Comparison of ENCODE assay signal across 15 mouse cellular contexts in the genomic region with DNA sequence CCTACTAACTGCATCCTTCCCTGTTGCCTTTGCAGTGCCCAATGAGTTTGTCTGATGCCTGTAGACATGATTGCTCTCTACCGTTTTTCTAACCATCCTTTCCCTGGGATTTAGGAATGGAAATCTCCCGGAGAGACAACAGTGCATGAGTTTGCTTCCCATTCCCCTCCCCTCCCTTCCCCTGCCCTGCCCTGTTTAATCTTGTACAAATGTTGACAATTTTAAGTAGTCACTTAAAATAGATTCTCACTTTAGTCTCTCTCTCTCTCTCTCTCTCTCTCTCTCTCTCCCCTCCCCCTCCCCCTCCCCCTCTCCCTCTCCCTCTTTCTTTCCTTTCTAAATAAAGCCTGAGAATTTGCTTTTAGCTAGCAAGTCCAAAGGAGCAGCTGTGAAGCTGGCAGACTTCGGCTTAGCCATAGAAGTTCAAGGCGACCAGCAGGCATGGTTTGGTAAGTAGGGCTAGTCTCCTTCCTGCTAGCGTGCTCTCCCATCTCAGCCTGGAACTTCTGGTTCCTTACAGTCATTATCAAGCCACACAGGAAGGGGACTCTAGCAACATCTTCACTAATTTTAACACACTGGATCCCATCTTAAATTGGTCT.
DNase-seq lines count a peak whose midpoint lies in the region; ATAC-seq and TF ChIP-seq lines count a peak whose summit lies in the region.
"Had no signal": no experiment of that assay in that cellular context is flagged by ENCODE, and none has a peak within 500 bp of the region (broad histone marks: within the 10 kb centered on the region; RNA-seq: fewer than 3 reads in every experiment).

No protein-coding gene starts in this region.

- 0 out of 2 replicates have a peak, but pooled peaks cover 3% of the 10 kb centered on the region for H3K4me1 ChIP-seq in lung, embryonic 14.5 days (ENCODE audit: insufficient read depth)
- H3K4me1 ChIP-seq in heart, adult 2 months (ENCODE audit: control insufficient read depth, insufficient read depth, low read length): peaks cover 3% of the 10 kb centered on the region
- peaks cover 3 to 30% of the 10 kb centered on the region in 2 experiments for H3K4me1 ChIP-seq in heart, embryonic 14.5 days (ENCODE audit: control insufficient read depth in 2 of 2, insufficient read depth in 2 of 2, low read length in 2 of 2)
- H3K4me1 ChIP-seq: embryonic facial prominence, embryonic 12.5 days; limb, embryonic 13.5 days had no signal

- H3K36me3 ChIP-seq in lung, embryonic 14.5 days (ENCODE audit: insufficient read depth): 0 out of 2 replicates have a peak, but pooled peaks cover 1% of the 10 kb centered on the region
- peaks cover 28% of the 10 kb centered on the region for H3K36me3 ChIP-seq in heart, adult 2 months (ENCODE audit: control insufficient read depth, insufficient read depth, low read length)
- H3K36me3 ChIP-seq in heart, embryonic 14.5 days (ENCODE audit: control insufficient read depth, insufficient read depth, low read length): peaks cover 22% of the 10 kb centered on the region
- H3K36me3 ChIP-seq: embryonic facial prominence, embryonic 12.5 days; limb, embryonic 13.5 days had no signal

- H3K4me2 ChIP-seq in lung, embryonic 14.5 days: no peak overlapping the region
- peak overlapping the region; percentile 47 for H3K4me2 ChIP-seq in heart, embryonic 14.5 days (ENCODE audit: low read length)
- H3K4me2 ChIP-seq: embryonic facial prominence, embryonic 12.5 days; limb, embryonic 13.5 days had no signal

- no peak overlapping the region for H3K27ac ChIP-seq in lung, embryonic 14.5 days (ENCODE audit: low read depth)
- H3K27ac ChIP-seq in heart, adult 2 months: peak overlapping the region; percentile 82
- peak overlapping the region; percentile 92 to 99 for H3K27ac ChIP-seq in heart, embryonic 14.5 days (replicated peaks in 1 of 2; ENCODE audit: control insufficient read depth in 1 of 2, insufficient read depth in 1 of 2, low read depth in 2 of 2, low read length in 2 of 2)
- H3K27ac ChIP-seq: embryonic facial prominence, embryonic 12.5 days; limb, embryonic 13.5 days had no signal

- intact Hi-C loops in heart, adult 2 months (cut with DNase I): no loop called here

- DNase-seq in lung, embryonic 14.5 days: peak; percentile 11
- DNase-seq in lung, postnatal 25 days (ENCODE audit: low spot score): no peak
- DNase-seq in heart, adult 2 months: peak; percentile 39 to 45
- DNase-seq in skeletal muscle tissue, adult 2 months (ENCODE audit: low read depth, low spot score): peak; percentile 48
- no peak for DNase-seq in layer of hippocampus, postnatal 10 days (ENCODE audit: low spot score in 2 of 2)
- no peak for DNase-seq in spleen, postnatal 36 days (ENCODE audit: low spot score in 2 of 2)
- DNase-seq in layer of hippocampus, adult 18-20 months (ENCODE audit: low spot score in 2 of 2): no peak
- DNase-seq: adrenal gland, postnatal 36 days; cerebellum, adult 8-10 months; kidney, adult 9 months; kidney, postnatal 36 days; midbrain, embryonic 14.5 days had no signal

- H3K4me3 ChIP-seq in lung, embryonic 14.5 days (ENCODE audit: low read depth, low read length): no peak overlapping the region
- no peak overlapping the region; the same call in 1 of the 2 replicates for H3K4me3 ChIP-seq in heart, adult 2 months
- H3K4me3 ChIP-seq in heart, embryonic 14.5 days (ENCODE audit: control insufficient read depth in 1 of 2, insufficient read depth in 1 of 2, low read depth in 1 of 2, low read length in 2 of 2): peak overlapping the region in 1 of 2 experiments; percentile 16; a peak in 3 of 4 replicates
- H3K4me3 ChIP-seq: embryonic facial prominence, embryonic 12.5 days; limb, embryonic 13.5 days had no signal

- no peak for TF ChIP-seq CTCF in lung, embryonic 14.5 days (IDR thresholded peaks at IDR 0.05; ENCODE audit: low read depth)
- TF ChIP-seq CTCF in heart, adult 2 months (IDR thresholded peaks at IDR 0.05): no peak

- TF ChIP-seq EP300 in heart, adult 2 months (IDR thresholded peaks at IDR 0.05; ENCODE audit: insufficient read depth, low read depth, low read length): no peak

- TF ChIP-seq POLR2A in heart, adult 2 months (IDR thresholded peaks at IDR 0.05; ENCODE audit: insufficient read depth, low read depth, low read length): peak; percentile 45; the same call in 1 of the 2 replicates

- no peaks in the 10 kb centered on the region for H3K27me3 ChIP-seq in lung, embryonic 14.5 days (ENCODE audit: insufficient read depth, low read length)
- no peaks in the 10 kb centered on the region for H3K27me3 ChIP-seq in heart, adult 2 months (ENCODE audit: control insufficient read depth, insufficient read depth, low read length)
- H3K27me3 ChIP-seq in heart, embryonic 14.5 days (ENCODE audit: control insufficient read depth, insufficient read depth, low read length): no peaks in the 10 kb centered on the region
- H3K27me3 ChIP-seq: embryonic facial prominence, embryonic 12.5 days; limb, embryonic 13.5 days had no signal

- no peaks in the 10 kb centered on the region for H3K9me3 ChIP-seq in lung, embryonic 14.5 days (ENCODE audit: low read depth, low read length)
- H3K9me3 ChIP-seq in heart, embryonic 14.5 days (ENCODE audit: control insufficient read depth, low read length): no peaks in the 10 kb centered on the region
- H3K9me3 ChIP-seq: embryonic facial prominence, embryonic 12.5 days; limb, embryonic 13.5 days had no signal

- H3K79me2 ChIP-seq in heart, adult 2 months (replicated peaks; ENCODE audit: control insufficient read depth, insufficient read depth, low read length): no peaks in the 10 kb centered on the region

- H3K9ac ChIP-seq in lung, embryonic 14.5 days: no peak overlapping the region
- H3K9ac ChIP-seq in heart, adult 2 months (ENCODE audit: low read depth, low read length): peak overlapping the region; percentile 18; the same call in 1 of the 2 replicates
- H3K9ac ChIP-seq in heart, embryonic 14.5 days (ENCODE audit: low read length): peak overlapping the region; percentile 49; the same call in 1 of the 2 replicates
- H3K9ac ChIP-seq: embryonic facial prominence, embryonic 12.5 days; limb, embryonic 13.5 days had no signal

- peak; percentile 47; the same call in 1 of the 2 replicates for ATAC-seq in lung, embryonic 14.5 days (ENCODE audit: insufficient read depth)
- ATAC-seq in heart, embryonic 14.5 days (ENCODE audit: insufficient number of reproducible peaks, insufficient read depth, low FRiP score, low read depth): peak; percentile 76

- 51% methylated on average over 5 of the region's 5 CpGs for WGBS in lung, embryonic 14.5 days
- WGBS in heart, adult 2 months: 39% methylated on average over 5 of the region's 5 CpGs
- 25% methylated on average over 5 of the region's 5 CpGs for WGBS in heart, embryonic 14.5 days

Comparison
In these comparisons a context has a peak if more than half of its experiments do, and no peak if none do; other contexts are left out.
1. DNase-seq: peak in lung, embryonic 14.5 days (single experiment), heart, adult 2 months (2 of 2) and skeletal muscle tissue, adult 2 months (single experiment); none in lung, postnatal 25 days (single experiment), layer of hippocampus, postnatal 10 days (0 of 2), spleen, postnatal 36 days (0 of 2) and layer of hippocampus, adult 18-20 months (0 of 2).